Mouse (Mus musculus): ENCODE data around the gene Ugt1a1.

Gene Ugt1a1

GRCm38 (mm10) chr1:88258881-88259642 lies 47.3 kb downstream of the Ugt1a1 start:
- peak; percentile 84 to 85 for DNase-seq (ENCODE audit: low spot score in 2 of 2)

- DNase-seq (ENCODE audit: low spot score in 2 of 2) = no peak
Observed at GRCm38 (mm10) chr1:88259643-88260024, 47.9 kb downstream of the Ugt1a1 start.

- DNase-seq (ENCODE audit: low spot score in 2 of 2) = no peak
Observed at GRCm38 (mm10) chr1:88260114-88260513, 48.4 kb downstream of the Ugt1a1 start.

GRCm38 (mm10) chr1:88260604-88261377 lies 49.0 kb downstream of the Ugt1a1 start:
- no peak for DNase-seq (ENCODE audit: low spot score in 2 of 2)

GRCm38 (mm10) chr1:88261706-88262105 lies 49.9 kb downstream of the Ugt1a1 start:
- no peak for DNase-seq (ENCODE audit: low spot score in 2 of 2)

- peak; percentile 98 to 99 for DNase-seq (ENCODE audit: low spot score in 2 of 2)
Observed at GRCm38 (mm10) chr1:88262255-88262654, 50.5 kb downstream of the Ugt1a1 start.

- DNase-seq (ENCODE audit: low spot score in 2 of 2) = no peak
Observed at GRCm38 (mm10) chr1:88262961-88263360, 51.2 kb downstream of the Ugt1a1 start.

- no peak for DNase-seq (ENCODE audit: low spot score in 2 of 2)
Observed at GRCm38 (mm10) chr1:88263778-88264177, 52.0 kb downstream of the Ugt1a1 start.

- DNase-seq (ENCODE audit: low spot score in 2 of 2) = no peak
Observed at GRCm38 (mm10) chr1:88264237-88264868, 52.6 kb downstream of the Ugt1a1 start.

- DNase-seq (ENCODE audit: low spot score in 2 of 2) = no peak
Observed at GRCm38 (mm10) chr1:88264869-88265240, 53.1 kb downstream of the Ugt1a1 start.

GRCm38 (mm10) chr1:88266123-88266522 lies 54.4 kb downstream of the Ugt1a1 start:
- DNase-seq (ENCODE audit: low spot score in 2 of 2) = no peak

GRCm38 (mm10) chr1:88267489-88267888 lies 55.7 kb downstream of the Ugt1a1 start:
- DNase-seq (ENCODE audit: low spot score in 2 of 2) = no peak

GRCm38 (mm10) chr1:88268070-88268469 lies 56.3 kb downstream of the Ugt1a1 start:
- no peak for DNase-seq (ENCODE audit: low spot score in 2 of 2)

Data from urinary bladder, postnatal 36 days (tissue).